Mouse (Mus musculus): ENCODE results near the gene Pou3f4. TPM values are rescaled to one million over a fixed set of nuclear protein-coding genes. Genes with fewer than 3 reads are reported as not detected.
"Not testable (repeated sequence)": the region's sequence is repeated elsewhere in the genome, so short reads cannot be mapped to it uniquely, and the experiment has no call there.

Pou3f4 gene
- polyA plus RNA-seq (2014; fragmentation: Nextera tagmentation; extraction: Ambion mirVana) = 0.07 and 0.17 TPM in 2 replicates

DNA sequence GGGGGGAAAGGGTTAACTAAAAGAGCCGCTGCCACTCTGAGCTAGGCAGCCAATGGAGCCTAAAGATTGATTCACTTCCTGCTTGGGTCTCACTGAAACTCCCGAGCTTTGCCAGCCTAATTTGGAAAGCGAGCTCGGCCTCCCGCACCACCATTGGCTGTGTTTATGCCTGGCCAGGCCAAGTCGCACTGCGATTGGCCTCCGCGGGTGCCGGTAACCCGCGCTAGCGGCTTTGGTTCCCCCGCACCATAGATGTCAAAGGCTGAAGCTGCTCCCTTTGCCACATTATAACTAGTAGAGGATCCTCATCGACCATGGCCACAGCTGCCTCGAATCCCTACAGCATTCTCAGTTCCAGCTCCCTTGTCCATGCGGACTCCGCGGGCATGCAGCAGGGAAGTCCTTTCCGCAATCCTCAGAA, at the start of gene Pou3f4:
TSS of gene Pou3f4 (plus strand) at position 130 of the 421 bp plus-strand sequence.
- WGBS (ENCODE audit: insufficient replicate concordance) = 7% methylated on average over 20 of the region's 20 CpGs
- peak; percentile 86 for ATAC-seq (replicated peaks; ENCODE audit: insufficient number of reproducible peaks, low FRiP score, low TSS enrichment)

DNA sequence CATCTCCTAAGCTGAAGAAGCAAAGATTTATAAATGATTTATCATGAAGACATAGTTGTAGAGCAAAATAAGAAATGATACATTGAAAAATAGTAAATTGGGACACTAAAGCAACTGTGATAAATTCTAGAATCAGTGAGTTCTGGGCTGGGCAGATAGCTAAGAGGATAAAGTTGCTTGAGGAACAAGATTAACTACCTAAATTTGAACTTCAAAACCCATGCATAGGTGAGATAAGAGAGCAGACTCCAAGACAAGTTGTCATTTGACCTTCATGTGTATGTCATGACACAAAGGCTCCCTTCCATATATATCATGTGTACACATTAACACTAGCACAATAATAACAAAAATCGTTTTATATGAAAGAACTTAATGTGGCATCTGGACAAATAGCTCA, 48.1 kb upstream of the Pou3f4 start:
- Histone ChIP-seq H3K27me3 (ENCODE audit: control insufficient read depth, insufficient read depth, low read length) (no peaks in the 10 kb centered on the region), H3K4me2 (no peak overlapping the region), H3K4me3 (ENCODE audit: low read depth, low read length) (no peak overlapping the region), H3K4me1 (ENCODE audit: control insufficient read depth, insufficient read depth, low read length) (no peaks in the 10 kb centered on the region), H3K9me3 (replicated peaks; ENCODE audit: control insufficient read depth, low read length) (no peaks in the 10 kb centered on the region), H3K9ac (ENCODE audit: low read depth, low read length) (no peak overlapping the region), H3K27ac (ENCODE audit: low read depth, low read length) (no peak overlapping the region), H3K36me3 (ENCODE audit: control insufficient read depth, insufficient read depth, low read length) (no peaks in the 10 kb centered on the region)
- ATAC-seq (replicated peaks; ENCODE audit: insufficient number of reproducible peaks, low FRiP score, low TSS enrichment) = no peak
- 32% methylated on average over 1 of the region's 1 CpGs for WGBS (ENCODE audit: insufficient replicate concordance)

More for the DNA sequence above, at the start of gene Pou3f4:
- Histone ChIP-seq H3K4me2 (peak within 1 kb of the TSS; percentile 73), H3K9ac (ENCODE audit: low read depth, low read length) (no peak within 1 kb of the TSS), H3K27ac (ENCODE audit: low read depth, low read length) (no peak within 1 kb of the TSS), H3K9me3 (replicated peaks; ENCODE audit: control insufficient read depth, low read length) (no peaks in the 10 kb centered on the region), H3K27me3 (ENCODE audit: control insufficient read depth, insufficient read depth, low read length) (peaks cover 14% of the 10 kb centered on the region), H3K4me3 (ENCODE audit: low read depth, low read length) (peak within 1 kb of the TSS; percentile 47), H3K4me1 (ENCODE audit: control insufficient read depth, insufficient read depth, low read length) (no peaks in the 10 kb centered on the region), H3K36me3 (ENCODE audit: control insufficient read depth, insufficient read depth, low read length) (no peaks in the 10 kb centered on the region)

DNA sequence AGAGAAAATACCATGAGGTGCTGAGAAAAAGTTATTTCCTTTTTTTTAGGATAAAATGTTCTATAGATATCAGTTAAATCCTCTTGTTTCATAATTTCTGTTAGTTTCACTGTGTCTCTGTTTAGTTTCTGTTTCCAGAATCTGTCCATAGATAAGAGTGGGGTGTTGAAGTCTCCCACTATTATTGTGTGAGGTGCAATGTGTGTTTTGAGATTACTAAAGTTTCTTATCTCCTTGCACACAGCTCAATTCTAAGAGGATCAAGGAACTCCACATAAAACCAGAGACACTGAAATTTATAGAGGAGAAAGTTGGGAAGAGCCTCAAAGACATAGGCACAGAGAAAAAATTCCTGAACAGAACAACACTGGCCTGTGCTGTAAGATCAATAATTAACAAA, 39.3 kb upstream of the Pou3f4 start:
- not testable (repeated sequence) for ATAC-seq (replicated peaks; ENCODE audit: insufficient number of reproducible peaks, low FRiP score, low TSS enrichment); H3K4me3 ChIP-seq (ENCODE audit: low read depth, low read length); H3K4me2 ChIP-seq; H3K9ac ChIP-seq (ENCODE audit: low read depth, low read length); H3K36me3 ChIP-seq (ENCODE audit: control insufficient read depth, insufficient read depth, low read length); H3K9me3 ChIP-seq (replicated peaks; ENCODE audit: control insufficient read depth, low read length); H3K27me3 ChIP-seq (ENCODE audit: control insufficient read depth, insufficient read depth, low read length); H3K27ac ChIP-seq (ENCODE audit: low read depth, low read length); H3K4me1 ChIP-seq (ENCODE audit: control insufficient read depth, insufficient read depth, low read length)

DNA sequence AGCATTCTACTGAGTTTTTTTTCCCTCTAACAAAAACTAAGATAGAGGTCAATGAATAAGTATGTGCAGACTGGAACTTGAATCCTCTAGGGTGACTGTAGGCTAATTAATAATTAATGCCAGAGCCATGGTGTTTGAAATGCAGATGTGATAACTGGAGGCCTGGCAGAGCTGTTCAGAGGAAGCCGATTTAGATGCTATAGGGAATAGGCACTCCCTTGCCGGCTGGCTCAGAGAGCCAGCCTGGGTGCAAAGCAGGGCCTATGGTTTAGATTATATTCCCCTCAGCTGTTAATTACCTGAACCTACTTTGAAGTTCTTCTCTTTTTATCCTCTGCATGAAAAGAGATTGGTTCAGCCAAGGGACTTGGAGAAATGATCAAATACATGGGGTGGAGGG, 11.6 kb upstream of the Pou3f4 start:
- Histone ChIP-seq H3K9me3 (replicated peaks; ENCODE audit: control insufficient read depth, low read length) (no peaks in the 10 kb centered on the region), H3K4me1 (ENCODE audit: control insufficient read depth, insufficient read depth, low read length) (no peaks in the 10 kb centered on the region), H3K27me3 (ENCODE audit: control insufficient read depth, insufficient read depth, low read length) (no peaks in the 10 kb centered on the region), H3K4me2 (no peak overlapping the region), H3K27ac (ENCODE audit: low read depth, low read length) (no peak overlapping the region), H3K36me3 (ENCODE audit: control insufficient read depth, insufficient read depth, low read length) (no peaks in the 10 kb centered on the region), H3K9ac (ENCODE audit: low read depth, low read length) (no peak overlapping the region), H3K4me3 (ENCODE audit: low read depth, low read length) (no peak overlapping the region)
- 40% methylated on average over 2 of the region's 2 CpGs for WGBS (ENCODE audit: insufficient replicate concordance)
- ATAC-seq (replicated peaks; ENCODE audit: insufficient number of reproducible peaks, low FRiP score, low TSS enrichment) = no peak

DNA sequence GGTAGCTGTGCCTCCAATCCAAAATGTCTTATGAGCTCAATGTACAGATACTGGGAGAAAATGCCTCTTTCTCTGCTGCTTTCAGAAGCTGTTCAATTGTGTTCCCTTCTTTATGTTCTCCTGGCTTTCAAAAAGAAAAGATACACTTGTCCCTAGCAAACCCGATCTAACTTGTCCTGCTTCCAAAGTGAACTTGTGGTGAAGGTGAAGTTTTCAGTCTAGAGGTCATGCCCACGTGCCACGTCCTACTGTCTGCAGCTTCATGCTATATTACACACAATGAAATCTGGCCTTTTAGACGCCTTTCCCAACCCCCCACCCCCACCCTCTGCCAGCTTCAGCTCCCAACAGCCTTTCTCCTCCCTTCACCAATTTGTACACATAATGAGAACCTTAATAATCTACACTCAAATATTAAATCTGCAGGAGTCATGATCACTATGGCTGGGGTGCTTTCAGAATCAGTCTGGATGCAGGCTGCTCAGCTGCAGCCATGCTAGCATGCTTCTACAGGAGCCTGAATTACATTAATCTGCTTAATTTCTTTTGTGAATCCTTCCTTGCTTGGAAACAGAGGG, 4.0 kb upstream of the Pou3f4 start:
- Histone ChIP-seq H3K9ac (ENCODE audit: low read depth, low read length) (no peak overlapping the region), H3K4me1 (ENCODE audit: control insufficient read depth, insufficient read depth, low read length) (no peaks in the 10 kb centered on the region), H3K36me3 (ENCODE audit: control insufficient read depth, insufficient read depth, low read length) (no peaks in the 10 kb centered on the region), H3K9me3 (replicated peaks; ENCODE audit: control insufficient read depth, low read length) (no peaks in the 10 kb centered on the region), H3K27ac (ENCODE audit: low read depth, low read length) (no peak overlapping the region), H3K4me2 (no peak overlapping the region), H3K27me3 (ENCODE audit: control insufficient read depth, insufficient read depth, low read length) (peaks cover 8% of the 10 kb centered on the region; the same call in 1 of the 2 replicates), H3K4me3 (ENCODE audit: low read depth, low read length) (no peak overlapping the region)
- WGBS (ENCODE audit: insufficient replicate concordance) = 52% methylated on average over 4 of the region's 4 CpGs
- ATAC-seq (replicated peaks; ENCODE audit: insufficient number of reproducible peaks, low FRiP score, low TSS enrichment) = no peak

DNA sequence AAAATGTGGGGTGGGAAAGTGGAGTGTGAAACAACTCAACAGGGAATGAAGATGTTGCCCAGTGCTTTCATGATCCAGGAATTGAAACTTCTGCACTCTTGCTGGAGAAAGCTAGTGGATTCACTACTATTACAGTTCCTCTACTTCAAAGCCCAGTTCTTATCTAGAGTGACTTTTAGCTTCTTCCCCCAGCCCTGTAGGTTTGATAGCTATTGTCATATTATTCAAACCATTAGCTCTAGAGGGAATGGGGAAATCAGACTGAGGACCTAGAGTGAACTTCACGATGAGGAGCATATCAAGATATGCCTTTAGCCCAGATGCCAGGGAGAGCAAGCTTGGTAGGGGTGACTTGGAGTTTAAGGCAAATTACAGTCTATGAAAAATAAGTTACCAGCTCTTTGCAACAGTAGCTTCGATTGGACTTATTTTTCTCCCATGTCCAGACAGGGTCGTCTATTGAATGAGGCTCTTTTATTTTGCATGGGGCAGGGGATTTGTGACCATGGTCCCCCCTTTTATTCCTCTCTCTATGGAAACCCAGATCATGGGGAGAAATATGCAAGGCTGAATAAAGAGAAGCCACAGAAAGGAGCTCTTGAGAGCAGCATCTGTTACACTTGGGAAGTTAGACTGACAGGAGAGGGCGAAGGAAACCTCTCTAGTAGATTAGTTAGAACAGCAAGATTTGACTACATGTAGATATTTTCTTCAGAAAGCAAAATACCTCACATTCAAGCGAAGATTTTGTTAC, 3.1 kb upstream of the Pou3f4 start:
- no peaks in the 10 kb centered on the region for H3K9me3 ChIP-seq (replicated peaks; ENCODE audit: control insufficient read depth, low read length)
- H3K4me2 ChIP-seq = no peak overlapping the region
- ATAC-seq (replicated peaks; ENCODE audit: insufficient number of reproducible peaks, low FRiP score, low TSS enrichment) = no peak
- H3K27ac ChIP-seq (ENCODE audit: low read depth, low read length) = no peak overlapping the region
- peaks cover 11% of the 10 kb centered on the region for H3K27me3 ChIP-seq (ENCODE audit: control insufficient read depth, insufficient read depth, low read length)
- 55% methylated on average over 5 of the region's 5 CpGs for WGBS (ENCODE audit: insufficient replicate concordance)
- no peak overlapping the region for H3K9ac ChIP-seq (ENCODE audit: low read depth, low read length)
- no peaks in the 10 kb centered on the region for H3K4me1 ChIP-seq (ENCODE audit: control insufficient read depth, insufficient read depth, low read length)
- H3K36me3 ChIP-seq (ENCODE audit: control insufficient read depth, insufficient read depth, low read length) = no peaks in the 10 kb centered on the region
- H3K4me3 ChIP-seq (ENCODE audit: low read depth, low read length) = no peak overlapping the region

DNA sequence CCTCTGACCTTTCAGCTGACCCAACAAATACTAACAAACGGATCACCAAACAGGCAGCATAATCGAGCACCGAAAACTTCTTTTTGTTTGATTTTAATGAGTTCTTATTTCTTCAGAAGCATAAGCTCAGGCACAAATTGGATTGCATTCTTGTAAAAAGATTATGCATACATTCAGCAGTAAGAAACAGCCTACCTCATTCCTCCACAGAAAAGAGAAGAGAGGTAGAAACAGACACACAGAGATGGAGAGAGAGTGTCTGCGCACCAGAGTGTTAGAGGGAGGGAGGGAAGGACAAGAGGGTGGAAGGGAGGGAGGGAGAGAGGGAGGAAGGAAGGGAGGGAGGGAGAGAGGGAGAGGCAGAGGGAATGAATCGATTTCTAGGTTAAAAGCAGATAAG, 2.0 kb upstream of the Pou3f4 start:
- 28% methylated on average over 5 of the region's 5 CpGs for WGBS (ENCODE audit: insufficient replicate concordance)
- peaks cover 14% of the 10 kb centered on the region for H3K27me3 ChIP-seq (ENCODE audit: control insufficient read depth, insufficient read depth, low read length)
- H3K9ac ChIP-seq (ENCODE audit: low read depth, low read length) = no peak overlapping the region
- H3K4me2 ChIP-seq = no peak overlapping the region
- H3K27ac ChIP-seq (ENCODE audit: low read depth, low read length) = no peak overlapping the region
- no peaks in the 10 kb centered on the region for H3K36me3 ChIP-seq (ENCODE audit: control insufficient read depth, insufficient read depth, low read length)
- no peaks in the 10 kb centered on the region for H3K9me3 ChIP-seq (replicated peaks; ENCODE audit: control insufficient read depth, low read length)
- no peaks in the 10 kb centered on the region for H3K4me1 ChIP-seq (ENCODE audit: control insufficient read depth, insufficient read depth, low read length)
- H3K4me3 ChIP-seq (ENCODE audit: low read depth, low read length) = no peak overlapping the region
- no peak for ATAC-seq (replicated peaks; ENCODE audit: insufficient number of reproducible peaks, low FRiP score, low TSS enrichment)

DNA sequence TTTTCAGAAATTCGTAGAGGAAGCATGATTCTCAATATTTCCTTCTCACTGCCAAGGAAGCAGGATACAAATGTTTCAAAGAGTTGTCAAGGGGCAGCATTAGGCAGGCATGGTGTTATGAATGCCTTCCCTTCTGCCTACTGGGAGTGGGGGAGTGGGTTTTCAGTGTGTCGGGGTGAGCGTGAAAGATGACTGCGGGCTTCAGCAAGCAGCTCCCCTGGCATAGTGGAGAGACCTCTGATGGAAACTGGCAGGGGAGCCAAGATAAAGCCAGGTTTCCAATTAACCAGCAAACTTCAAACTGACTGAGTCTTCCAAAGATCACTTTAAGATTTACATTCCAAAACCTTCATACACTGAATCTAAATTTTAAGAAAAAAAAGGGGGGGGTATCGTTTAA, 679 bp upstream of the Pou3f4 start:
- no peaks in the 10 kb centered on the region for H3K36me3 ChIP-seq (ENCODE audit: control insufficient read depth, insufficient read depth, low read length)
- peaks cover 14% of the 10 kb centered on the region for H3K27me3 ChIP-seq (ENCODE audit: control insufficient read depth, insufficient read depth, low read length)
- no peak overlapping the region for H3K9ac ChIP-seq (ENCODE audit: low read depth, low read length)
- 19% methylated on average over 5 of the region's 5 CpGs for WGBS (ENCODE audit: insufficient replicate concordance)
- no peaks in the 10 kb centered on the region for H3K4me1 ChIP-seq (ENCODE audit: control insufficient read depth, insufficient read depth, low read length)
- H3K9me3 ChIP-seq (replicated peaks; ENCODE audit: control insufficient read depth, low read length) = no peaks in the 10 kb centered on the region
- peak overlapping the region; percentile 73; the same call in 1 of the 2 replicates for H3K4me2 ChIP-seq
- no peak overlapping the region for H3K27ac ChIP-seq (ENCODE audit: low read depth, low read length)
- no peak for ATAC-seq (replicated peaks; ENCODE audit: insufficient number of reproducible peaks, low FRiP score, low TSS enrichment)
- H3K4me3 ChIP-seq (ENCODE audit: low read depth, low read length) = no peak overlapping the region

Data from heart, embryonic 11.5 days (tissue).